Mouse (Mus musculus) kidney, adult 9 months (tissue): Measurements from ENCODE around the gene Sec16a.
A peak's percentile ranks its signal among the peaks of the same experiment; 100 is the strongest.

Experiments used
- DNase-seq: peaks from one replicate; pipeline ENCODE4 v3.0.0; 2022

Sec16a gene

GRCm38 (mm10) chr2:26444946-26445665 lies at the start of gene Sec16a:
Gene Sec16a (minus strand): TSS chr2:26445216.
- peak; percentile 100 for DNase-seq

GRCm38 (mm10) chr2:26494396-26494795 lies 49.4 kb upstream of the Sec16a start:
- peak; percentile 5 for DNase-seq

GRCm38 (mm10) chr2:26493021-26493781 lies 48.2 kb upstream of the Sec16a start:
- no peak for DNase-seq

GRCm38 (mm10) chr2:26490760-26491301 lies 45.8 kb upstream of the Sec16a start:
- DNase-seq, result no peak

- DNase-seq, result no peak
These were observed 43.6 kb upstream of the Sec16a start for GRCm38 (mm10) chr2:26488535-26489135.

GRCm38 (mm10) chr2:26487322-26488021 lies 42.5 kb upstream of the Sec16a start:
- DNase-seq, result no peak

GRCm38 (mm10) chr2:26486835-26487321 lies 41.9 kb upstream of the Sec16a start:
- DNase-seq, result no peak

GRCm38 (mm10) chr2:26486264-26486810 lies 41.3 kb upstream of the Sec16a start:
- no peak for DNase-seq

- no peak for DNase-seq
These were observed 40.7 kb upstream of the Sec16a start for GRCm38 (mm10) chr2:26485710-26486109.

- no peak for DNase-seq
These were observed 40.3 kb upstream of the Sec16a start for GRCm38 (mm10) chr2:26485278-26485677.

- DNase-seq, result no peak
These were observed 39.2 kb upstream of the Sec16a start for GRCm38 (mm10) chr2:26484169-26484568.

- no peak for DNase-seq
These were observed 38.3 kb upstream of the Sec16a start for GRCm38 (mm10) chr2:26483230-26483869.

GRCm38 (mm10) chr2:26482824-26483223 lies 37.8 kb upstream of the Sec16a start:
- DNase-seq, result no peak

- peak; percentile 97 for DNase-seq
These were observed 36.9 kb upstream of the Sec16a start for GRCm38 (mm10) chr2:26481724-26482495.

GRCm38 (mm10) chr2:26480911-26481310 lies 35.9 kb upstream of the Sec16a start:
- DNase-seq, result no peak

- no peak for DNase-seq
These were observed 33.7 kb upstream of the Sec16a start for GRCm38 (mm10) chr2:26478685-26479205.

GRCm38 (mm10) chr2:26477911-26478310 lies 32.9 kb upstream of the Sec16a start:
- DNase-seq, result no peak

- DNase-seq, result no peak
These were observed 30.8 kb upstream of the Sec16a start for GRCm38 (mm10) chr2:26475505-26476430.

- DNase-seq, result peak; percentile 83
These were observed 29.9 kb upstream of the Sec16a start for GRCm38 (mm10) chr2:26474789-26475504.
